Mouse (Mus musculus): Measurements from ENCODE around the gene 2310003L06Rik.

2310003L06Rik gene

GRCm38 (mm10) chr5:87969201-87969600, at the start of gene 2310003L06Rik, which contains the start of gene Gm28434:
Gene 2310003L06Rik, plus strand, starts transcription at chr5:87969459.
Gene Gm28434, plus strand, starts transcription at chr5:87969517.
- no peak for DNase-seq (ENCODE audit: low spot score in 2 of 2)

GRCm38 (mm10) chr5:87925372-87925771, 43.9 kb upstream of the 2310003L06Rik start, which contains the start of gene Csn3:
Gene Csn3, plus strand, starts transcription at chr5:87925579.
- no peak for DNase-seq (ENCODE audit: low spot score in 2 of 2)

DNA sequence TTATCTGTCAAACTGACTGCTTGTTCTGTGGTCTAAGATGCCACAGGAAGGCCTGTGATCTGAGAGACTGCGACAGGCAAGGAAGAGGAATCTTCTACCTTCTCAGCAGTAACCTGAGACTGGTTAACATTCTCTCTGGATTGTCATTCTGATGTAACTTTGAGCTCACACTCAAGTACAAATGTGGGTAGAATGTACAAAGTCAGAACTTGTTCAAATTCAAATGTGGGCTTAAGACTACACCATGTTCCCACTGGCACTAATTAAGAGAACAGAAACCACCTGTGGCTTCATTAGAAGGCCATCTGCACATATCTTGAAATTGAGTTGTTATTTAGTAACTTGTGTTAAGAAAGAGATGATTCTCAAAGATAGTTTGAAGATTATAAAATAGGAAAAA, 37.7 kb upstream of the 2310003L06Rik start:
- DNase-seq (ENCODE audit: low spot score in 2 of 2) = no peak

DNA sequence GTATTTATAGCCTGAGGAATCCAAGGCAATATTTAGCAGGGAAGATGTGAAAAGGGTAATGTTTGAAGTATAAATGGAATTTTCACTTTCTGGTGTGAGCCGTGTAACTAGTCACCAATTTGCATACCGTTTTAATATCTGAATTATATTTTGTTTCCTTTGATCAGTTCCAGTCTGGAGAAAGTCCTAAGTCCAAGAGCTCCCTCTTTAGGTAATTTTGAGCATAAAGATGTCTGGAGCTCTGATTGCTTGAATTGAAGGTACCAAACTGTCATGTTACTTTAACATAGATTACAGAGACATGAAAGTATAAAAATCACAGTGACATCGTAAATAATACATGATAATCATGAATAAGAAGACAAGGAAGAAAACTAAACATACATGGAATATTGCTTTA, 28.5 kb upstream of the 2310003L06Rik start:
- no peak for DNase-seq (ENCODE audit: low spot score in 2 of 2)

- DNase-seq (ENCODE audit: low spot score in 2 of 2) = no peak
Measured at GRCm38 (mm10) chr5:87942515-87942914, 26.7 kb upstream of the 2310003L06Rik start.

GRCm38 (mm10) chr5:87951836-87952235, 17.4 kb upstream of the 2310003L06Rik start:
- DNase-seq (ENCODE audit: low spot score in 2 of 2) = no peak

- DNase-seq (ENCODE audit: low spot score in 2 of 2) = no peak
Measured at GRCm38 (mm10) chr5:87979139-87979538, 9.9 kb downstream of the 2310003L06Rik start, which contains the start of gene Cabs1. Gene Cabs1, plus strand, starts transcription at chr5:87979439.

GRCm38 (mm10) chr5:87982468-87983214, 13.4 kb downstream of the 2310003L06Rik start:
- no peak for DNase-seq (ENCODE audit: low spot score in 2 of 2)

GRCm38 (mm10) chr5:88002249-88002648, 33.0 kb downstream of the 2310003L06Rik start, which contains the start of gene Smr3a:
Gene Smr3a, plus strand, starts transcription at chr5:88002549.
- no peak for DNase-seq (ENCODE audit: low spot score in 2 of 2)

- DNase-seq (ENCODE audit: low spot score in 2 of 2) = no peak
Measured at GRCm38 (mm10) chr5:88005241-88005640, 36.0 kb downstream of the 2310003L06Rik start.

Measured in spleen, postnatal 10 days (tissue).